Mouse (Mus musculus) kidney, embryonic 14.5 days (tissue): ENCODE data around the gene Tpk1. TPM values are rescaled to one million over a fixed set of nuclear protein-coding genes. Genes with fewer than 3 reads are reported as not detected.

Source experiments
- ATAC-seq: fragments of 200-750 bp; cut with Nextera tagmentation; 2 replicates; pipeline ENCODE4 v1.8.0; 2017; ENCODE audit warnings: moderate number of reproducible peaks, mild to moderate bottlenecking, moderate TSS enrichment, moderate library complexity; ENCODE audit not compliant: low FRiP score, low TSS enrichment
- H3K27ac ChIP-seq: fragments of 300-500 bp; sonication (generic); 2 replicates; pipeline ENCODE4 v1.5.1; 2014; ENCODE audit warnings: low read depth, mild to moderate bottlenecking, low read length, moderate library complexity, mixed read lengths
- H3K27me3 ChIP-seq: fragments of 300-500 bp; sonication (generic); 2 replicates; pipeline ENCODE4 v1.6.1; 2014; ENCODE audit warnings: mild to moderate bottlenecking, low read length; ENCODE audit not compliant: control insufficient read depth, insufficient read depth
- H3K36me3 ChIP-seq: fragments of 300-500 bp; sonication (generic); 2 replicates; pipeline ENCODE4 v1.6.1; 2014; ENCODE audit warnings: low read length, mixed read lengths; ENCODE audit not compliant: control insufficient read depth, insufficient read depth
- H3K4me1 ChIP-seq: fragments of 300-500 bp; sonication (generic); 2 replicates; pipeline ENCODE4 v1.6.1; 2014; ENCODE audit warnings: low read length, mixed read lengths; ENCODE audit not compliant: control insufficient read depth, insufficient read depth
- H3K4me2 ChIP-seq: fragments of 300-500 bp; sonication (generic); replicated peaks from 2 replicates; pipeline ENCODE4 v1.6.1; 2014; ENCODE audit warnings: low read depth, mild to moderate bottlenecking, low read length
- H3K4me3 ChIP-seq: fragments of 300-500 bp; sonication (generic); 2 replicates; pipeline ENCODE4 v1.5.1; 2014; ENCODE audit warnings: mild to moderate bottlenecking, low read length
- H3K9ac ChIP-seq: fragments of 300-500 bp; sonication (generic); 2 replicates; pipeline ENCODE4 v1.6.1; 2014; ENCODE audit warnings: low read depth, mild to moderate bottlenecking, low read length, moderate library complexity
- H3K9me3 ChIP-seq: fragments of 300-500 bp; sonication (generic); 2 replicates; pipeline ENCODE4 v1.6.1; 2016; ENCODE audit warnings: low read length; ENCODE audit not compliant: control insufficient read depth
- WGBS: fragments of 180-500 bp; shearing (Covaris S2); extraction: QIAGEN DNeasy Blood & Tissue Kit; methylation state at CpG from one replicate; pipeline ENCODE4 v1.1.7; 2014; 5-methylcytosine and 5-hydroxymethylcytosine counted together
- polyA plus RNA-seq: library from polyadenylated mRNA; unstranded; fragments of >200 nt; fragmentation: Nextera tagmentation; extraction: Ambion mirVana; gene quantifications from 2 replicates; pipeline ENCODE4 v1.2.1, GENCODE M21; 2014

The Tpk1 gene
- polyA plus RNA-seq, 1 experiment from 2014 or later = 14.2 TPM

- no peak overlapping the region for H3K4me2 ChIP-seq
- ATAC-seq = peak; percentile 94
- H3K9me3 ChIP-seq = no peaks in the 10 kb centered on the region
- no peaks in the 10 kb centered on the region for H3K27me3 ChIP-seq
- H3K9ac ChIP-seq = no peak overlapping the region
- H3K27ac ChIP-seq = no peak overlapping the region
- WGBS = 55% methylated on average over 9 of the region's 9 CpGs
- no peak overlapping the region for H3K4me3 ChIP-seq
- no peaks in the 10 kb centered on the region for H3K36me3 ChIP-seq
- H3K4me1 ChIP-seq = 0 out of 2 replicates have a peak, but pooled peaks cover 3% of the 10 kb centered on the region
Measured at GRCm38 (mm10) chr6:43354562-43355241, 311.4 kb downstream of the Tpk1 start.

GRCm38 (mm10) chr6:43353446-43353845, 312.6 kb downstream of the Tpk1 start:
- Histone ChIP-seq H3K4me3 (no peak overlapping the region), H3K27me3 (no peaks in the 10 kb centered on the region), H3K4me1 (0 out of 2 replicates have a peak, but pooled peaks cover 3% of the 10 kb centered on the region), H3K9me3 (no peaks in the 10 kb centered on the region), H3K27ac (no peak overlapping the region), H3K9ac (no peak overlapping the region), H3K4me2 (no peak overlapping the region), H3K36me3 (no peaks in the 10 kb centered on the region)
- no peak for ATAC-seq
- 96% methylated on average over 4 of the region's 4 CpGs for WGBS

GRCm38 (mm10) chr6:43349083-43349482, 317.0 kb downstream of the Tpk1 start:
- WGBS = 63% methylated on average over 4 of the region's 4 CpGs
- Histone ChIP-seq H3K4me3 (no peak overlapping the region), H3K36me3 (no peaks in the 10 kb centered on the region), H3K9ac (no peak overlapping the region), H3K4me1 (no peaks in the 10 kb centered on the region), H3K9me3 (no peaks in the 10 kb centered on the region), H3K27ac (no peak overlapping the region), H3K27me3 (no peaks in the 10 kb centered on the region), H3K4me2 (no peak overlapping the region)
- ATAC-seq = no peak

- H3K27me3 ChIP-seq = no peaks in the 10 kb centered on the region
- H3K36me3 ChIP-seq = no peaks in the 10 kb centered on the region
- H3K4me3 ChIP-seq = no peak overlapping the region
- no peak overlapping the region for H3K9ac ChIP-seq
- H3K4me1 ChIP-seq = no peaks in the 10 kb centered on the region
- ATAC-seq = no peak
- H3K4me2 ChIP-seq = no peak overlapping the region
- H3K9me3 ChIP-seq = no peaks in the 10 kb centered on the region
- 93% methylated on average over 1 of the region's 1 CpGs for WGBS
- no peak overlapping the region for H3K27ac ChIP-seq
Measured at GRCm38 (mm10) chr6:43347637-43348036, 318.4 kb downstream of the Tpk1 start.

GRCm38 (mm10) chr6:43343006-43343405, 323.1 kb downstream of the Tpk1 start:
- WGBS = 73% methylated on average over 1 of the region's 1 CpGs
- H3K4me3 ChIP-seq = no peak overlapping the region
- no peaks in the 10 kb centered on the region for H3K27me3 ChIP-seq
- no peak overlapping the region for H3K9ac ChIP-seq
- H3K4me1 ChIP-seq = no peaks in the 10 kb centered on the region
- H3K4me2 ChIP-seq = no peak overlapping the region
- no peaks in the 10 kb centered on the region for H3K36me3 ChIP-seq
- no peaks in the 10 kb centered on the region for H3K9me3 ChIP-seq
- ATAC-seq = no peak
- no peak overlapping the region for H3K27ac ChIP-seq

- Histone ChIP-seq H3K27ac (no peak overlapping the region), H3K4me1 (no peaks in the 10 kb centered on the region), H3K36me3 (no peaks in the 10 kb centered on the region), H3K4me2 (no peak overlapping the region), H3K4me3 (no peak overlapping the region), H3K9me3 (no peaks in the 10 kb centered on the region), H3K27me3 (no peaks in the 10 kb centered on the region), H3K9ac (no peak overlapping the region)
- ATAC-seq = no peak
- WGBS = 68% methylated on average over 2 of the region's 2 CpGs
Measured at GRCm38 (mm10) chr6:43342386-43342785, 323.7 kb downstream of the Tpk1 start.

GRCm38 (mm10) chr6:43338804-43339203, 327.3 kb downstream of the Tpk1 start:
- WGBS = 56% methylated on average over 2 of the region's 2 CpGs
- no peak overlapping the region for H3K4me3 ChIP-seq
- no peak overlapping the region for H3K27ac ChIP-seq
- H3K4me2 ChIP-seq = no peak overlapping the region
- H3K9ac ChIP-seq = no peak overlapping the region
- H3K4me1 ChIP-seq = no peaks in the 10 kb centered on the region
- no peaks in the 10 kb centered on the region for H3K36me3 ChIP-seq
- no peaks in the 10 kb centered on the region for H3K9me3 ChIP-seq
- ATAC-seq = no peak
- no peaks in the 10 kb centered on the region for H3K27me3 ChIP-seq

GRCm38 (mm10) chr6:43337491-43337961, 328.6 kb downstream of the Tpk1 start:
- H3K27me3 ChIP-seq = no peaks in the 10 kb centered on the region
- no peak overlapping the region for H3K27ac ChIP-seq
- no peaks in the 10 kb centered on the region for H3K4me1 ChIP-seq
- H3K9me3 ChIP-seq = no peaks in the 10 kb centered on the region
- ATAC-seq = peak; percentile 75
- no peak overlapping the region for H3K4me2 ChIP-seq
- 45% methylated on average over 10 of the region's 10 CpGs for WGBS
- no peak overlapping the region for H3K4me3 ChIP-seq
- no peaks in the 10 kb centered on the region for H3K36me3 ChIP-seq
- H3K9ac ChIP-seq = no peak overlapping the region

- ATAC-seq = no peak
- Histone ChIP-seq H3K9me3 (no peaks in the 10 kb centered on the region), H3K27ac (no peak overlapping the region), H3K4me3 (no peak overlapping the region), H3K4me2 (no peak overlapping the region), H3K9ac (no peak overlapping the region), H3K27me3 (no peaks in the 10 kb centered on the region), H3K36me3 (no peaks in the 10 kb centered on the region), H3K4me1 (no peaks in the 10 kb centered on the region)
- 77% methylated on average over 3 of the region's 3 CpGs for WGBS
Measured at GRCm38 (mm10) chr6:43335619-43336234, 330.4 kb downstream of the Tpk1 start.
